Mouse (Mus musculus) forebrain, postnatal 0 days (tissue): ENCODE data around the gene Syt8. TPM values are rescaled to one million over a fixed set of nuclear protein-coding genes. Genes with fewer than 3 reads are reported as not detected.

Experiments
- ATAC-seq: fragments of 200-750 bp; cut with Nextera tagmentation; 2 replicates; pipeline ENCODE4 v1.8.0; 2017; ENCODE audit warnings: mild to moderate bottlenecking, moderate library complexity
- DNase-seq: peaks from one replicate; pipeline ENCODE4 v3.0.0-alpha.2; 2015
- H3K27ac ChIP-seq: fragments of 300-500 bp; sonication (generic); 2 replicates; pipeline ENCODE4 v1.5.1; 2014; ENCODE audit warnings: low read depth, mild to moderate bottlenecking, antibody characterized with exemption, low read length, moderate library complexity, mixed read lengths
- H3K27me3 ChIP-seq: fragments of 300-500 bp; sonication (generic); 2 replicates; pipeline ENCODE4 v1.6.1; 2014; ENCODE audit warnings: mild to moderate bottlenecking, low read length, mixed read lengths; ENCODE audit not compliant: insufficient read depth
- H3K36me3 ChIP-seq: fragments of 300-500 bp; sonication (generic); 2 replicates; pipeline ENCODE4 v1.6.1; 2014; ENCODE audit warnings: mild to moderate bottlenecking, moderate library complexity; ENCODE audit not compliant: insufficient read depth
- H3K4me1 ChIP-seq: fragments of 300-500 bp; sonication (generic); 2 replicates; pipeline ENCODE4 v1.6.1; 2014; ENCODE audit warnings: antibody characterized with exemption; ENCODE audit not compliant: insufficient read depth
- H3K4me2 ChIP-seq: fragments of 300-500 bp; sonication (generic); 2 replicates; pipeline ENCODE4 v1.6.1; 2014; ENCODE audit warnings: low read depth, mild to moderate bottlenecking, moderate library complexity
- H3K4me3 ChIP-seq: fragments of 300-500 bp; sonication (generic); 2 replicates; pipeline ENCODE4 v1.5.1; 2014; ENCODE audit warnings: low read depth, low read length, mixed read lengths
- H3K9ac ChIP-seq: fragments of 300-500 bp; sonication (generic); 2 replicates; pipeline ENCODE4 v1.6.1; 2014; ENCODE audit warnings: mild to moderate bottlenecking
- H3K9me3 ChIP-seq: fragments of 300-500 bp; sonication (generic); 2 replicates; pipeline ENCODE4 v1.6.1; 2016; ENCODE audit warnings: low read length
- CTCF ChIP-seq: sonication (generic); IDR thresholded peaks from 2 replicates; pipeline ENCODE4 v1.5.1; 2016; ENCODE audit warnings: antibody characterized with exemption, control low read depth, low read depth
- WGBS: fragments of 180-500 bp; shearing (Covaris S2); extraction: QIAGEN DNeasy Blood & Tissue Kit; methylation state at CpG from one replicate; pipeline ENCODE4 v1.1.7; 2014; 5-methylcytosine and 5-hydroxymethylcytosine counted together
- polyA plus RNA-seq: library from polyadenylated mRNA; unstranded; fragments of >200 nt; fragmentation: Nextera tagmentation; extraction: Ambion mirVana; gene quantifications from 2 replicates; pipeline ENCODE4 v1.2.1, GENCODE M21; 2015
- total RNA-seq: library from RNA; depleted of rRNA; stranded (reverse); fragments of >200 nt; gene quantifications from 2 replicates; pipeline ENCODE4 v1.2.3, GENCODE M21; 2014

Syt8 gene
- total and polyA plus RNA-seq, 2 experiments from 2014 or later = not detected

DNA sequence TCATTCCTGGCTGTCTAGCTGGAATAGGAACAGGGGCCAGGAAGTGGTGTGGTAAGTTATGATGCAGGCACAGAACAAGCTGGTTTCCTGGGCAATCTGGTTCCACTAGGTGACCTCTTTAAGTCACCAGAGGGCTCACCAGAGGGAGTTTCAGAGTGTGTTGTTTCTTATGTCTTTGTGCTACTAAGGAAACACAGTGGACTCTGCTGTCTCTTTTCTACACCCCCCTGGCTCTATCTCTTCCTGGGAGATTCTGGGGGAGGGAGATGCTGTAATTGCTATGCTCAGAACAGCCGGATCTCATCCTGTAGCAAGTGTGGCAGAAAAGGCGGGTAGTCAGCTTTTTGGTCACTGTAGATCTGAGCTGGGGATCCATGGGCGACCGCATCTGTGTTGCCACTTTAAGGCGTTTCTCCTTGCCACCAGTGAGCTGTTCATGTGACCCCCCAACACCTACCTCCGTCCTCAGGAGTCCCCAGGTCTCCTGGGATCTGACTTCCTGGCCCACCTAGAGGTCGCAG, 35.6 kb downstream of the Syt8 start:
- DNase-seq (no peak), ATAC-seq (no peak)
- Histone ChIP-seq H3K4me2 (no peak overlapping the region), H3K9me3 (no peaks in the 10 kb centered on the region), H3K27me3 (no peaks in the 10 kb centered on the region), H3K27ac (no peak overlapping the region), H3K4me1 (no peaks in the 10 kb centered on the region), H3K4me3 (no peak overlapping the region), H3K36me3 (no peaks in the 10 kb centered on the region), H3K9ac (no peak overlapping the region)
- WGBS = 92% methylated on average over 7 of the region's 7 CpGs
- no peak for TF ChIP-seq CTCF

DNA sequence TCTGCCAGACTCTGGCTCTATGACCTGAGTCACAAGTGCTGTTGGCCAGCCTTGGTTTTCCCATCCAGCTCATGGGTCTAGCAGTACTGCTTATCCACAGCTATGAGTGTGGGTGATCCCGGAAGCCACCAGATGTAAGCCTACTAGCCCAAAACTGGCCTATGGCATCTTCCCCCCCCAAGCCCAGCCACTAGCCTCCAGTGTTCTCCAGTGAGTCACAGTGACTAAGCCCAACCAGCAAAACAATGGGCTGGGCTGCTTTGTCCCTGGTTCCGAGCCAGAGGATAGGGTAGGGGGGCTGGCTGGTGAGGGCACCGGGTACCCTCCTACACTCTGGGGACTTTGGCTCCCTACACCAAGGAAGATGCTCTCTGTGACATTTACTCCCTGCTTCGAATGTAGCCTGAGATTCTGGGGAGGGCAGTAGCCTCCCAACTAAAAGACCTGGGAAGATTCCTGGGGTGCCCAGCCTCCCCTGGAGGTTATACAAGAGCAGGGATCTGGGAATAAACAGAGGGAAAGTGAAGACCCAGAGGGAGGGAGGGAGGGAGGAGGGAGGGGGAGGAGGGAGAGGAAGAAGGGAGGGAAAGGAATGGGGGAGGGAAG, 36.3 kb downstream of the Syt8 start:
- WGBS = 26% methylated on average over 4 of the region's 4 CpGs
- no peak overlapping the region for H3K4me2 ChIP-seq
- no peak for TF ChIP-seq CTCF
- H3K36me3 ChIP-seq = no peaks in the 10 kb centered on the region
- H3K9me3 ChIP-seq = no peaks in the 10 kb centered on the region
- ATAC-seq = peak; percentile 88
- H3K27ac ChIP-seq = no peak overlapping the region
- DNase-seq = peak; percentile 49
- H3K27me3 ChIP-seq = no peaks in the 10 kb centered on the region
- H3K4me3 ChIP-seq = no peak overlapping the region
- no peak overlapping the region for H3K9ac ChIP-seq
- H3K4me1 ChIP-seq = no peaks in the 10 kb centered on the region

DNA sequence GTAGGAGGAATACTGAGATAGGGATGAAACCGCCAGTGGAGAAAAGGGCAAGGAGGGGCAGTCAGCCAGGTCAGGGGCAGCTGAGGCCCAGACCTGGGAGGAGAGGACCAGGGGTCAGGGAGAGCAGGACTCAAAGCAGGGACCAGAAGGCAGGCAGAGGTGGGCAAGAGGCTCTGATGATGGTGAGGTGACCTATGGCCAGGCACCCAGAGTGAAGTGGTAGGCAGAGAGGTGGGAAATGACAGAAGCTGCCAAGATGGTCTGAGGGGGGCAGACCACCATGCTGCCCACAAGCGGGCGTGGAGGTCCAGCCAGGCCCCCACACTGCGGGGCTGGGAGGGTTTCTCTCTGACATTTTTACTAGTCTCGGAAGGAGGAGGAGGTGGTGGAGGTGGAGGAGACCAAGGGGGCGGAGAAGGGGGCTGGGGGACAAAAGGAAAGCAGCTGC, 36.8 kb downstream of the Syt8 start:
- H3K9ac ChIP-seq = no peak overlapping the region
- H3K4me3 ChIP-seq = no peak overlapping the region
- no peak for DNase-seq
- no peaks in the 10 kb centered on the region for H3K9me3 ChIP-seq
- no peak overlapping the region for H3K27ac ChIP-seq
- no peak overlapping the region for H3K4me2 ChIP-seq
- no peaks in the 10 kb centered on the region for H3K27me3 ChIP-seq
- TF ChIP-seq CTCF = no peak
- H3K4me1 ChIP-seq = no peaks in the 10 kb centered on the region
- ATAC-seq = no peak
- 48% methylated on average over 6 of the region's 6 CpGs for WGBS
- no peaks in the 10 kb centered on the region for H3K36me3 ChIP-seq

DNA sequence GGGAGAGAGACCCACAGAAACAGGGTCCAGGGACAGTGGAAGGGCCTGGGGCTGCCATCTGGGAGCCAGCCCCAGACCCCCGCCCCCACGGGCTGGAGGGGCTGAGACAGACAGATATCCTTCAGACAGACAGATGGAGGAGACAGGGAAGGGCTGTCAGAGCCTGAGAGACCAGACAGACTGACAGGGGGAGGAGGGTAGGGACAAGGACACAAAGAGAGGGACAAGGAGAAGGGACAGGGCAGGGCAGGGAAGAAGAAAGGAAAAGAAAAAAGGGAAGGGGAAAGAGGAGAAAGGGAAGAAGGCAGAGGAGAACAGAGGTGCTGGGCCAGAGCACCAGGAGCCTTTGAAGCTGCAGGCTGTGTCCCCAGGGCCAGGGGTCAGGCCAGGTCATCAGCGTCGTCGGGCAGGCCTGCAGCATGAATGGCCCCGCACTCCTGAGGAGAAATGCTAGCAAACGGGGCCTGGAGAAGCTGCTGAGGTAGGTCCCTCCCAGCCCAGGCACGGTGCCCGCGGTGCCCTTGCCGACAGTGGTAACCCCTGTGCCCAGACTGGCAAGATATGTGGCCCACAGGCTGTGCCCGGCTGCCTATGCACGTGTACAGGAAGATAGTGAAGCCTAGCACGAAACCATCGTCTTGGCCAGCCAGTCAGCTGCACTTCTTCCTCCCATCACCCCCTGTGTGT, 37.4 kb downstream of the Syt8 start:
- DNase-seq (no peak), ATAC-seq (no peak)
- Histone ChIP-seq H3K36me3 (no peaks in the 10 kb centered on the region), H3K4me3 (no peak overlapping the region), H3K27me3 (no peaks in the 10 kb centered on the region), H3K4me1 (no peaks in the 10 kb centered on the region), H3K27ac (no peak overlapping the region), H3K9me3 (no peaks in the 10 kb centered on the region), H3K9ac (no peak overlapping the region), H3K4me2 (no peak overlapping the region)
- 42% methylated on average over 15 of the region's 15 CpGs for WGBS
- no peak for TF ChIP-seq CTCF

DNA sequence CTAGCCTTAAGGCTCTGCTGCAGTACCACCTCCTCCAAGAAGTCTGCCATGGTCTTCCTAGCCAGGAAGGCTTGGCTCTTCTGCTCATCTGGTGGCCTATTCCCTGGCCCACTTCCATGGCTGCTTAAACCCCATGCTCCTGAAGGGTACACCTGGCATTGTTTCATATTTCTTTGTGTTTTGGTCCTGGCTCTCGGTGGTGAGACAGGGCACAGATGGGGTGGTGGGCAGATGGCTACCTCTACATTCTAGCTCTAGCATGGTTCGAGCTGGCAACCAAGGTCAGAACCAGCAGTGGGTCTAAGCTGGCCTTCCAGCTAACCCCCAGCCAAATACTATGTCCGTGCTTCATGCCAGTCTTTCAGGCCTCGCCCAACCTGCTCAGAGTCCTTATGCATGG, 38.3 kb downstream of the Syt8 start:
- no peaks in the 10 kb centered on the region for H3K4me1 ChIP-seq
- 89% methylated on average over 4 of the region's 4 CpGs for WGBS

DNA sequence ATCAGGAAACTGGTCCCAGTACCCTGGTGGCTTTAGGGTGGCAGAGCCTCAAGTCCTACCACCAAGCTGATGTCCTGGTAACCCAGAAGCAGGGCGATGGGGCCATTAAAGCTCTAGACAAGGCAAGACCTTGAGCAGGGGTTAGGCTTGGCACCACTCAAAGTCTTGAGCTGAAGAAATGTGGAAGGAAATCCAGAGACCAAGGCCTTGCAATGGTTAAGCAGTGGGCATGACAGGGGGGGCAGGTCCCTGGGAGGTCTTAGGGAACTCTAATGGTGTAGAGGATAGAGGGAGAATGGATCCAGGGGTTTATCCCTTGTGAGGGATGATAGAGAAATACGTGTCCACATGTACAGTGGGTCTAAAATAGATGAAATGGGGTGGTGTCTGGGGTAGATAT, 38.8 kb downstream of the Syt8 start:
- no peak for TF ChIP-seq CTCF
- no peak overlapping the region for H3K4me3 ChIP-seq
- no peak overlapping the region for H3K9ac ChIP-seq
- DNase-seq (no peak), ATAC-seq (no peak)
- H3K36me3 ChIP-seq = no peaks in the 10 kb centered on the region
- no peaks in the 10 kb centered on the region for H3K4me1 ChIP-seq
- 90% methylated on average over 2 of the region's 2 CpGs for WGBS
- no peaks in the 10 kb centered on the region for H3K27me3 ChIP-seq
- H3K27ac ChIP-seq = no peak overlapping the region
- H3K9me3 ChIP-seq = no peaks in the 10 kb centered on the region
- H3K4me2 ChIP-seq = no peak overlapping the region

More for the DNA sequence above, 38.3 kb downstream of the Syt8 start:
- Histone ChIP-seq H3K9me3 (no peaks in the 10 kb centered on the region), H3K27me3 (no peaks in the 10 kb centered on the region), H3K27ac (no peak overlapping the region), H3K9ac (no peak overlapping the region), H3K4me2 (no peak overlapping the region), H3K36me3 (no peaks in the 10 kb centered on the region), H3K4me3 (no peak overlapping the region)
- DNase-seq (no peak), ATAC-seq (no peak)
- no peak for TF ChIP-seq CTCF

DNA sequence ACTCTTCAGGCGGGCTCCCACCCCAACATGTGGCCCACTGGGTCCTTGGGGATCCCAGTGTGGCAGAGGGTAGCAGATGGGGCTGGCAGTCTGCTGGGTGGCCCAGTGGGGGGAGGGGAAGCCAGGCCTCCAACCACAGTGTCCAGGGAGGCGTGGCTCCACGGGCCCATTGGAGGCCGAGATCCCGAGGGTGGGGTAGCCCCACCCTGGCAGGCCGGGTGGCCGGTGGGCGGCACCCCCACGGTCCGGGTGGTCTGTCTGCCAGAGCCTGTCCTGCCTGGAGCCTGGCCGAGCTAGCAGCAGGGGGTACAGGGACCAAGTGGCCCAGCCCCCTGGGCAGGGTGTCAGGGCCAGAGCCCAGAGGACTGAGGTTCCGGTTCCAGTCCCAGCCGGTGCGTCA, 40.1 kb downstream of the Syt8 start:
- H3K36me3 ChIP-seq = no peaks in the 10 kb centered on the region
- DNase-seq = no peak
- no peak for TF ChIP-seq CTCF
- WGBS = 83% methylated on average over 14 of the region's 14 CpGs
- ATAC-seq = no peak
- no peak overlapping the region for H3K4me2 ChIP-seq
- H3K27ac ChIP-seq = no peak overlapping the region
- no peak overlapping the region for H3K4me3 ChIP-seq
- H3K27me3 ChIP-seq = no peaks in the 10 kb centered on the region
- H3K4me1 ChIP-seq = no peaks in the 10 kb centered on the region
- H3K9me3 ChIP-seq = no peaks in the 10 kb centered on the region
- H3K9ac ChIP-seq = no peak overlapping the region
